Mouse (Mus musculus) embryonic facial prominence, embryonic 12.5 days (tissue): ENCODE measurements at regions not wholly inside any gene's neighbourhood (a gene's known extent, or its start where the extent isn't known, plus 50 kb on each side); places are given as distances from the start of the nearest gene placed in this dataset.
"Not testable (repeated sequence)": the region's sequence is repeated elsewhere in the genome, so short reads cannot be mapped to it uniquely, and the experiment has no call there.

Experiments used
- ATAC-seq: fragments of 200-750 bp; cut with Nextera tagmentation; 2 replicates; pipeline ENCODE4 v1.8.0; 2017; ENCODE audit not compliant: insufficient number of reproducible peaks, insufficient read depth, low FRiP score, low TSS enrichment
- H3K27ac ChIP-seq: fragments of 300-500 bp; sonication (generic); 2 replicates; pipeline ENCODE4 v1.5.1; 2016; ENCODE audit warnings: mild to moderate bottlenecking
- H3K27me3 ChIP-seq: fragments of 300-500 bp; sonication (generic); 2 replicates; pipeline ENCODE4 v1.6.1; 2016; ENCODE audit warnings: mild to moderate bottlenecking, moderate library complexity
- H3K36me3 ChIP-seq: fragments of 300-500 bp; sonication (generic); 2 replicates; pipeline ENCODE4 v1.6.1; 2016; ENCODE audit warnings: mild to moderate bottlenecking
- H3K4me1 ChIP-seq: fragments of 300-500 bp; sonication (generic); 2 replicates; pipeline ENCODE4 v1.6.1; 2016
- H3K4me2 ChIP-seq: fragments of 300-500 bp; sonication (generic); replicated peaks from 2 replicates; pipeline ENCODE4 v1.6.1; 2016; ENCODE audit warnings: mild to moderate bottlenecking, moderate library complexity
- H3K4me3 ChIP-seq: fragments of 300-500 bp; sonication (generic); 2 replicates; pipeline ENCODE4 v1.5.1; 2016; ENCODE audit warnings: mild to moderate bottlenecking
- H3K9ac ChIP-seq: fragments of 300-500 bp; sonication (generic); 2 replicates; pipeline ENCODE4 v1.6.1; 2016; ENCODE audit warnings: mild to moderate bottlenecking, moderate library complexity
- H3K9me3 ChIP-seq: fragments of 300-500 bp; sonication (generic); 2 replicates; pipeline ENCODE4 v1.6.1; 2016; ENCODE audit warnings: mild to moderate bottlenecking, moderate library complexity
- WGBS: fragments of 180-500 bp; shearing (Covaris S2); methylation state at CpG from one replicate; pipeline ENCODE4 v1.1.7; 2016; 5-methylcytosine and 5-hydroxymethylcytosine counted together

GRCm38 (mm10) chr1:7671566-7671965 lies 2863.9 kb downstream of the Gm37988 start:
- no peak overlapping the region for H3K4me2 ChIP-seq
- H3K9ac ChIP-seq, result no peak overlapping the region
- H3K4me3 ChIP-seq, result no peak overlapping the region
- H3K36me3 ChIP-seq, result no peaks in the 10 kb centered on the region
- H3K9me3 ChIP-seq, result no peaks in the 10 kb centered on the region
- no peak for ATAC-seq
- H3K27ac ChIP-seq, result no peak overlapping the region
- H3K4me1 ChIP-seq, result no peaks in the 10 kb centered on the region
- H3K27me3 ChIP-seq, result no peaks in the 10 kb centered on the region

GRCm38 (mm10) chr1:7709206-7709605 lies 2901.5 kb downstream of the Gm37988 start:
- 80% methylated on average over 6 of the region's 6 CpGs for WGBS
- H3K4me3 ChIP-seq, H3K9ac ChIP-seq, H3K4me1 ChIP-seq, ATAC-seq, H3K36me3 ChIP-seq, H3K27me3 ChIP-seq, H3K4me2 ChIP-seq, H3K27ac ChIP-seq, H3K9me3 ChIP-seq: not testable (repeated sequence)

- Histone ChIP-seq H3K27ac (no peak overlapping the region), H3K4me1 (no peaks in the 10 kb centered on the region), H3K9ac (no peak overlapping the region), H3K4me2 (no peak overlapping the region), H3K9me3 (no peaks in the 10 kb centered on the region), H3K4me3 (no peak overlapping the region), H3K27me3 (no peaks in the 10 kb centered on the region), H3K36me3 (no peaks in the 10 kb centered on the region)
- no peak for ATAC-seq
- WGBS, result 55% methylated on average over 1 of the region's 1 CpGs
Observed at GRCm38 (mm10) chr1:7732725-7733124, 2925.0 kb downstream of the Gm37988 start.

- no peak for ATAC-seq
- Histone ChIP-seq H3K27me3 (no peaks in the 10 kb centered on the region), H3K9ac (no peak overlapping the region), H3K36me3 (no peaks in the 10 kb centered on the region), H3K4me2 (no peak overlapping the region), H3K4me3 (no peak overlapping the region), H3K4me1 (no peaks in the 10 kb centered on the region), H3K27ac (no peak overlapping the region), H3K9me3 (no peaks in the 10 kb centered on the region)
- 93% methylated on average over 4 of the region's 4 CpGs for WGBS
Observed at GRCm38 (mm10) chr1:7737331-7737730, 2929.6 kb downstream of the Gm37988 start.

GRCm38 (mm10) chr1:7745887-7746286 lies 2938.2 kb downstream of the Gm37988 start:
- Histone ChIP-seq H3K9me3 (no peaks in the 10 kb centered on the region), H3K9ac (no peak overlapping the region), H3K27me3 (no peaks in the 10 kb centered on the region), H3K4me1 (no peaks in the 10 kb centered on the region), H3K27ac (no peak overlapping the region), H3K36me3 (no peaks in the 10 kb centered on the region), H3K4me2 (no peak overlapping the region), H3K4me3 (no peak overlapping the region)
- no peak for ATAC-seq
- WGBS, result 53% methylated on average over 5 of the region's 5 CpGs

GRCm38 (mm10) chr1:7776720-7777119 lies 2969.0 kb downstream of the Gm37988 start:
- H3K4me1 ChIP-seq, result peaks cover 7% of the 10 kb centered on the region; the same call in 1 of the 2 replicates
- no peak overlapping the region for H3K27ac ChIP-seq
- H3K4me3 ChIP-seq, result no peak overlapping the region
- 11% methylated on average over 1 of the region's 1 CpGs for WGBS
- no peaks in the 10 kb centered on the region for H3K9me3 ChIP-seq
- no peaks in the 10 kb centered on the region for H3K27me3 ChIP-seq
- H3K4me2 ChIP-seq, result no peak overlapping the region
- no peak overlapping the region for H3K9ac ChIP-seq
- H3K36me3 ChIP-seq, result no peaks in the 10 kb centered on the region
- no peak for ATAC-seq

- peak; percentile 72 for ATAC-seq
- no peaks in the 10 kb centered on the region for H3K9me3 ChIP-seq
- peak overlapping the region; percentile 29 for H3K4me2 ChIP-seq
- H3K4me1 ChIP-seq, result peaks cover 7% of the 10 kb centered on the region; the same call in 1 of the 2 replicates
- no peaks in the 10 kb centered on the region for H3K27me3 ChIP-seq
- H3K9ac ChIP-seq, result no peak overlapping the region
- H3K27ac ChIP-seq, result no peak overlapping the region
- 12% methylated on average over 11 of the region's 11 CpGs for WGBS
- H3K36me3 ChIP-seq, result no peaks in the 10 kb centered on the region
- no peak overlapping the region for H3K4me3 ChIP-seq
Observed at GRCm38 (mm10) chr1:7777191-7778044, 2969.7 kb downstream of the Gm37988 start.

- not testable (repeated sequence) for H3K4me1 ChIP-seq, H3K4me2 ChIP-seq, H3K9me3 ChIP-seq, H3K9ac ChIP-seq, ATAC-seq, H3K4me3 ChIP-seq, H3K36me3 ChIP-seq, H3K27ac ChIP-seq, H3K27me3 ChIP-seq
- 16% methylated on average over 5 of the region's 5 CpGs for WGBS
Observed at GRCm38 (mm10) chr1:7778045-7778565, 2970.4 kb downstream of the Gm37988 start.

GRCm38 (mm10) chr1:7778657-7779056 lies 2971.0 kb downstream of the Gm37988 start:
- no peak overlapping the region for H3K4me2 ChIP-seq
- no peak overlapping the region for H3K9ac ChIP-seq
- 75% methylated on average over 2 of the region's 2 CpGs for WGBS
- H3K4me1 ChIP-seq, result peaks cover 7% of the 10 kb centered on the region; the same call in 1 of the 2 replicates
- ATAC-seq, result no peak
- H3K4me3 ChIP-seq, result no peak overlapping the region
- H3K36me3 ChIP-seq, result no peaks in the 10 kb centered on the region
- no peak overlapping the region for H3K27ac ChIP-seq
- H3K27me3 ChIP-seq, result no peaks in the 10 kb centered on the region
- no peaks in the 10 kb centered on the region for H3K9me3 ChIP-seq

- Histone ChIP-seq H3K36me3 (no peaks in the 10 kb centered on the region), H3K27ac (no peak overlapping the region), H3K9me3 (no peaks in the 10 kb centered on the region), H3K4me3 (no peak overlapping the region), H3K27me3 (no peaks in the 10 kb centered on the region), H3K4me2 (no peak overlapping the region), H3K4me1 (no peaks in the 10 kb centered on the region), H3K9ac (no peak overlapping the region)
- 93% methylated on average over 2 of the region's 2 CpGs for WGBS
- no peak for ATAC-seq
Observed at GRCm38 (mm10) chr1:7823969-7824368, 3016.3 kb downstream of the Gm37988 start.
